Mouse (Mus musculus) spleen, embryonic (tissue): ENCODE results near the gene Pex3.
"Not testable (repeated sequence)": the region's sequence is repeated elsewhere in the genome, so short reads cannot be mapped to it uniquely, and the experiment has no call there.

Experiments used
- CTCF ChIA-PET: fragments of 350-600 bp; sonication (Branson Sonifier 250); formaldehyde crosslinking; loops from one replicate; lab custom pipeline; 2022; lab: Charles Lee

Gene Pex3

DNA sequence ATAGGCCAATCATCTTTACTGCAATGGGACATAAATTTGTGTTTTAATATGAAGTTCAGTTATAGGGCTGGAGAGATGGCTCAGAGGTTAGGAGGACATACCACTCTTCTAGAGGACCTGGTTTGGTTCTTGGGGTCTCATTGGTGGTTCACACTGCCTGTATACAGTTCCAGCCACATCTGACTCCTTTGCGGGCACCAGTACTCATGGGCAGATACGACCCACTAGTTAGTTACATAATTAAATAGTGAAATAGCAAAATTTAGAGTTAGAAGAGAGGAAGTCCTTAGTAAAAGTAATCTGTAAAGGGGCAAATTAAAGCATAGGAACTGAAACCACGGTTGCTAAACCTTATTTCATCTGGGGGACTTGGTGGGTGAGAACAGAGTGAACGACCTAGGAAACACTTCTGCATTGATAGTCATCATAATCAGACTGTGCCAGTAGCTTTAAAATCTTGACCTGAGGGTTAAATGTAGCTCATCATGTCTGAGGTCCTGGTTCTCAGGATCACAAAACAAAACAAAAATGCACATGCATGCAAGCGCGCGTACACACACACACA lies 13.1 kb downstream of the Pex3 start:
- CTCF ChIA-PET: no interaction called here

GRCm38 (mm10) chr10:13536706-13537105 lies 16.2 kb downstream of the Pex3 start:
- CTCF ChIA-PET: no interaction called here

- CTCF ChIA-PET: no interaction called here
These were observed 18.2 kb downstream of the Pex3 start for GRCm38 (mm10) chr10:13534751-13535150.

GRCm38 (mm10) chr10:13528155-13528554 lies 24.8 kb downstream of the Pex3 start:
- CTCF ChIA-PET: no interaction called here

- CTCF ChIA-PET: no interaction called here
These were observed 31.1 kb downstream of the Pex3 start for GRCm38 (mm10) chr10:13521857-13522256.

GRCm38 (mm10) chr10:13502371-13502770 lies 50.6 kb downstream of the Pex3 start:
- CTCF ChIA-PET: interaction anchor here (0.7 kb wide), 1 partner anchor 464 kb away, joined by 3 read pairs; no protein-coding TSS in a partner anchor

- CTCF ChIA-PET: not testable (repeated sequence)
These were observed 51.4 kb downstream of the Pex3 start for GRCm38 (mm10) chr10:13501533-13501932.

- CTCF ChIA-PET: interaction anchor here (0.6 kb wide), 1 partner anchor 477 kb away, joined by 3 read pairs; no protein-coding TSS in a partner anchor
These were observed 51.9 kb downstream of the Pex3 start for GRCm38 (mm10) chr10:13500938-13501496.

DNA sequence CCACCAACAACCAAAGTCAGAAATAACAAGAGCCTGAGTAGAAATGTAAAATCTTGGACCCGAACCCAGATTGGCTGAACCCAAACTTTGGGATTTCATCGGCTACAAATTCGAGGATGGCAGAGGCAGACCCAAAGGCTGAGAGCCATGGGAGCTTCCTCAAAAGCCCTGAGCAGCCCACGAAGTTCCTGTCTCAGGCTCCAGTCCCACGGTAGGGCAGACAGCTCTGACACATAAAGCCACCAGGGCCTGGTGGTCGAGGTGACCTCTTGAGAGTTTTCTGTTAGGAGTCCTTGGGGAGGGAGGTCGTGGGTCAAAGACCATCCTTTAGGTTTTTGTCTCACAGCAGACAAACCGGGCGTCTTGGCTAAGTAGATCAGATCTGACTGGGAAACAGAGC lies 52.5 kb downstream of the Pex3 start:
- CTCF ChIA-PET: interaction anchor here (0.6 kb wide), 1 partner anchor 477 kb away, joined by 3 read pairs; no protein-coding TSS in a partner anchor

- CTCF ChIA-PET: no interaction called here
These were observed 53.6 kb downstream of the Pex3 start, which contains the start of gene Fuca2 for GRCm38 (mm10) chr10:13499331-13499730. TSS of gene Fuca2 (plus strand) at chr10:13499540.

DNA sequence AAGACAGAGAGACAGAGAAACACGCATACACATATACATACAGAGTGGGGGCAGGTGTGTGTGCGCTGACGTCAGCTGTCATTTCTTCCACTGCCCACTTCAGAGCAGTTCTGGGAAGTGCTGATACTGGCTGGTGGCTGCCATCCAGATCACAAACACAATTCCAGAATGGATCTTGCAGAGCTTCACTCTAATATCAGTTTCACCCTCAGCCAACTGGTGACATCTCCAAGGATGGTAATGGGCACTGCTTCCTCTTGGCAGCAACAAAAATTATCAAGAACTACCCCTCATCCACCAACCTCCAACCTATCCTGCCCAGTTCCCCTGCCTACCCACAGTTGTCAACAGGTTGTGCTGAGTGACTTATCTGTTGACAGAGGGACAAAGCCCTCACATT lies 56.6 kb downstream of the Pex3 start:
- CTCF ChIA-PET: interaction anchor here (0.6 kb wide), 1 partner anchor 64 kb away, joined by 3 read pairs; no protein-coding TSS in a partner anchor

- CTCF ChIA-PET: no interaction called here
These were observed 58.8 kb downstream of the Pex3 start for GRCm38 (mm10) chr10:13493978-13494686.

DNA sequence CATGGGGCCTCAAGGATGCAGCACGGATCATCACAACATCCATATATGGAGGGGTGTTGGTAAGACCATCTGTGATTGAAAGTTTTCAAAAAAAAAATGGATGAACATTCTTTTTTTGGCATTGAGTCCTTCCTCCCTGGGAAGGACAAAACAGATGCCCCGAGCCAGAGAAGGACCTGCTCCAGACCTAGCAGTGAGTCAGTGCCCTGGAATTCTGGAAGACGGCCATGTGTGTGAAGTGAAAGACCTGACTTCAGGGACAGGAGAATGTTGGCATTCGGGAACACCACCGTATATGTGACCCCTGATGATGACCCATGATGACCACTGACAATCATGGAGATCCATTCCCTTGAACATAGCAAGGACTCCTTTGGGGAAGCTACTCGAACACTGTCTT lies 63.3 kb downstream of the Pex3 start:
- CTCF ChIA-PET: interaction anchor here (0.6 kb wide), 2 partner anchors 10 to 720 kb away, joined by 5 to 6 read pairs; no protein-coding TSS in a partner anchor

DNA sequence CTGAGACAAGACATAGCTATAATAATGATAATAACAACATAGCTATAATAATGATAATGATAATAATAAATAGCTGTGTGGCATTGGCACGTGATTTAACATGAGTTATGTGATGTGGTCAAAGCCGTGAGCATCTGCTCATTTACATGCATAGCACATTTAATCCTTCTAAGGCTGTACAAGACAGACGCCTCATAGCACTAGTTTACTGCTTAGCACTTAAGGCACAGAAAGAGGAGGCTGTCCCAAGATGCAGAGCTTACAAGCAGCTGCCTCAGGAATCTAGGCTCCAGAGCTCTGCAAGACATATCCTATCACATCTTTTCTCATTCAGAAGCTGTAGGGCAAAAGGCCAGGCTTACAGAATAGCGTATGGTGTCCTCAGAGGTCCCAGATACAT lies 67.0 kb downstream of the Pex3 start:
- CTCF ChIA-PET: no interaction called here

GRCm38 (mm10) chr10:13479341-13479740 lies 73.6 kb downstream of the Pex3 start:
- CTCF ChIA-PET: no interaction called here

DNA sequence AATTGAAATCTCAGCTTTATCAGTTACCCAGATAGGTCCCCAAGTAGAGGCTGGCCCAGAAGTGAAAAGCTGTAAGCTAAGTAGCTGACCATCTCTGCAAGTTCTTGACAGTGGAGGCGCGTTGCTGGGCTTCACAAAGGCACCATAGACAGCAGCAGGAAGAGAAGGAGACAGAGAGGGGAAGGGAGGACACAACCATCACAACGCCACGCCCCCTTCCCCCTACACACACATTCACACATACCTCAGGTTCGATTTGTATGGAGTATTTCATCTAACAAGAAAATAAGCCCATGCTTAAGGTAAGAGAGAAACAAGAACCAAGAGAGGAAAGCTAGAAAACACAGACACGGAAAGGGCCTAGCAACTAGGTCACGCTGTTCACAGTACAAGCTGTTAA lies 77.8 kb downstream of the Pex3 start:
- CTCF ChIA-PET: no interaction called here

DNA sequence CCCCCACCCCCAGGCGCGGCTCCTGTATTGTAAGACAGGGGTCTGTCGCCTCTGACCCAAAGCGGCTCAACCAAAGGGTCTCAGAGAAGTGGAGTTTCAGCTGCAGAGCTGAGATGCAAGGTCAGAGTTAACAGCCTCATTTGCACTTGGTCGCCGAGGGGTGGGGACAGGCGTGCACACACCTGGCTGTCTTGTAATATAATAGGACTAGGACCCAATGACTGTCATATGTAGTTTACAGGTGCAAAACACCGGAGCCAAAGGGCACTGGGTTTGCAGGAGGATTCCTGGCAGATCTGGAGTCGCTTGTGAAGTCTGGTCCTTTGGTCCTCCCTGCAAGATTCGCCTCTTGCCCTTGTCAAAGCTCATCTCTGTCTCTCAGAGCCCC lies 78.4 kb downstream of the Pex3 start:
- CTCF ChIA-PET: no interaction called here
